Mouse (Mus musculus) inflammation-experienced regulatory T-cells, adult 6 months (primary cell): Measurements from ENCODE around the gene Cdk14. TPM values are rescaled to one million over a fixed set of nuclear protein-coding genes. Genes with fewer than 3 reads are reported as not detected.

ENCODE experiments used
- ATAC-seq: one replicate; pipeline ENCODE4 v1.8.0; 2017
- polyA plus RNA-seq, 3 experiments: library from polyadenylated mRNA; unstranded; fragments of 100-300 nt; shearing (Covaris generic); gene quantifications; one replicate each; pipeline ENCODE4 v1.2.1; 2017

Gene Cdk14
- polyA plus RNA-seq, 3 experiments from 2014 or later = 0.12 to 0.78 TPM; not detected in 1

GRCm38 (mm10) chr5:4891862-4892704 lies 528.0 kb downstream of the Cdk14 start:
- ATAC-seq = no peak

GRCm38 (mm10) chr5:4887069-4887468 lies 533.0 kb downstream of the Cdk14 start:
- no peak for ATAC-seq

GRCm38 (mm10) chr5:4882841-4883240 lies 537.3 kb downstream of the Cdk14 start:
- ATAC-seq = no peak

- ATAC-seq = no peak
Measured at GRCm38 (mm10) chr5:4880331-4880730, 539.8 kb downstream of the Cdk14 start.

- ATAC-seq = no peak
Measured at GRCm38 (mm10) chr5:4878934-4879333, 541.2 kb downstream of the Cdk14 start.

GRCm38 (mm10) chr5:4877638-4878037 lies 542.5 kb downstream of the Cdk14 start:
- ATAC-seq = no peak

- no peak for ATAC-seq
Measured at GRCm38 (mm10) chr5:4877131-4877631, 542.9 kb downstream of the Cdk14 start.

- no peak for ATAC-seq
Measured at GRCm38 (mm10) chr5:4876653-4877091, 543.4 kb downstream of the Cdk14 start.

- no peak for ATAC-seq
Measured at GRCm38 (mm10) chr5:4870041-4870726, 549.9 kb downstream of the Cdk14 start.

GRCm38 (mm10) chr5:4868563-4869120 lies 551.5 kb downstream of the Cdk14 start:
- ATAC-seq = no peak

- ATAC-seq = no peak
Measured at GRCm38 (mm10) chr5:4867849-4868562, 552.1 kb downstream of the Cdk14 start.

- no peak for ATAC-seq
Measured at GRCm38 (mm10) chr5:4866945-4867344, 553.2 kb downstream of the Cdk14 start.

- ATAC-seq = no peak
Measured at GRCm38 (mm10) chr5:4866099-4866498, 554.0 kb downstream of the Cdk14 start.

- no peak for ATAC-seq
Measured at GRCm38 (mm10) chr5:4861592-4861991, 558.5 kb downstream of the Cdk14 start.

GRCm38 (mm10) chr5:4861141-4861540 lies 559.0 kb downstream of the Cdk14 start:
- no peak for ATAC-seq

GRCm38 (mm10) chr5:4858032-4858641 lies 562.0 kb downstream of the Cdk14 start:
- no peak for ATAC-seq

GRCm38 (mm10) chr5:4853503-4853902 lies 566.6 kb downstream of the Cdk14 start:
- ATAC-seq = no peak

- ATAC-seq = no peak
Measured at GRCm38 (mm10) chr5:4852711-4853320, 567.3 kb downstream of the Cdk14 start.

GRCm38 (mm10) chr5:4851934-4852710 lies 568.0 kb downstream of the Cdk14 start:
- no peak for ATAC-seq

- no peak for ATAC-seq
Measured at GRCm38 (mm10) chr5:4851245-4851933, 568.7 kb downstream of the Cdk14 start.
